Mouse (Mus musculus): ENCODE results near the gene Elfn2. TPM values are rescaled to one million over a fixed set of nuclear protein-coding genes. Genes with fewer than 3 reads are reported as not detected.

The Elfn2 gene
- polyA plus RNA-seq, 1 experiment: 0.01 TPM

GRCm38 (mm10) chr15:78698491-78699135, 20.0 kb downstream of the Elfn2 start:
- Histone ChIP-seq H3K9me3 (ENCODE audit: control insufficient read depth, low read length) (no peaks in the 10 kb centered on the region), H3K27me3 (ENCODE audit: control insufficient read depth) (no peaks in the 10 kb centered on the region), H3K4me3 (replicated peaks) (no peak overlapping the region), H3K36me3 (ENCODE audit: control insufficient read depth) (no peaks in the 10 kb centered on the region), H3K4me1 (ENCODE audit: control insufficient read depth) (no peaks in the 10 kb centered on the region)
- TF ChIP-seq TAL1 (IDR thresholded peaks at IDR 0.05; ENCODE audit: low read length) (no peak), GATA1 (IDR thresholded peaks at IDR 0.05; ENCODE audit: low read length) (no peak)

DNA sequence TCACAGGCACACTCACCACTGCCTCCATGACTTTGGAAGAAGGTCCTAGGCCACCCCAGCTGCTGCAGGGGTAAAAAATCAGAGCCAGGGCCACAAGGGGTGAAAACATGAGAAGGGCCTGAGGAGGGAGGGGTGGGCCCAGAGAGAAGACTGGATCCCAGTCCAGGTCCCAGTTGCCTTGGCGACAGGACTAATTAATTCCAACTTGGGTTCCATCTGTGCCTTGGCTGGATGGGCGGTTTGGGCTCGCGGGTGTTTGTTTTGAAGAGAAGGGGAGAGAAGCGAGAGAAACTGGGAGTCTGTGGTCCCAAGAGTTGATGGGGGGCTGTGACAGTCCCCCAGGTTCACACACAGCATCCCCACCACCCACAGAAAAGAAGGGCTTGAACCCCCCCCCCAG, 20.5 kb downstream of the Elfn2 start:
- no peaks in the 10 kb centered on the region for H3K36me3 ChIP-seq (ENCODE audit: control insufficient read depth)
- no peaks in the 10 kb centered on the region for H3K27me3 ChIP-seq (ENCODE audit: control insufficient read depth)
- H3K4me3 ChIP-seq (replicated peaks): no peak overlapping the region
- TF ChIP-seq TAL1 (IDR thresholded peaks at IDR 0.05; ENCODE audit: low read length): no peak
- TF ChIP-seq GATA1 (IDR thresholded peaks at IDR 0.05; ENCODE audit: low read length): no peak
- no peaks in the 10 kb centered on the region for H3K9me3 ChIP-seq (ENCODE audit: control insufficient read depth, low read length)
- H3K4me1 ChIP-seq (ENCODE audit: control insufficient read depth): no peaks in the 10 kb centered on the region

- TF ChIP-seq TAL1 (IDR thresholded peaks at IDR 0.05; ENCODE audit: low read length): no peak
- TF ChIP-seq GATA1 (IDR thresholded peaks at IDR 0.05; ENCODE audit: low read length): no peak
- Histone ChIP-seq H3K4me1 (ENCODE audit: control insufficient read depth) (no peaks in the 10 kb centered on the region), H3K36me3 (ENCODE audit: control insufficient read depth) (no peaks in the 10 kb centered on the region), H3K27me3 (ENCODE audit: control insufficient read depth) (no peaks in the 10 kb centered on the region), H3K4me3 (replicated peaks) (no peak overlapping the region), H3K9me3 (ENCODE audit: control insufficient read depth, low read length) (no peaks in the 10 kb centered on the region)
Measured at GRCm38 (mm10) chr15:78695745-78696144, 22.8 kb downstream of the Elfn2 start.

DNA sequence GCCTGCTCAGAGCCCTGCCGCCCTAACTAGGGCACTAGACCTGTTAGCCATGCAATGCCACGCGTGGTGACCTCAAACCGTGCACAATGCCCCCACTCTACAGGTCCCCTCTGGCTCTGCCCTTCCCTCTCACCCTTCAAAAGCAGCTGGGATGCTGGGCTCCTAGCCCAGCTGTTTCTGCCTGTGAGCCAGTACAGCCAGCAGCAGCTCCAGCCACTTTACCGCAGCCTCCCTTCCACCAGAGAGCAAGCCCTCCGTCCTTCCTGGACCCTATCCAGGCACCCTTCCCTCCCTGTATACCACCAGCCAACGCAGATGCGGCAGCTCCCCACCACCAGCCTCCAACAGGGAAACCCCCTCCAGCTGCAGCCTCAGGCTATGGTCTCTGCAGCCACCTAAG, 26.1 kb downstream of the Elfn2 start:
- no peaks in the 10 kb centered on the region for H3K4me1 ChIP-seq (ENCODE audit: control insufficient read depth)
- no peaks in the 10 kb centered on the region for H3K27me3 ChIP-seq (ENCODE audit: control insufficient read depth)
- no peak for TF ChIP-seq TAL1 (IDR thresholded peaks at IDR 0.05; ENCODE audit: low read length)
- TF ChIP-seq GATA1 (IDR thresholded peaks at IDR 0.05; ENCODE audit: low read length): no peak
- H3K9me3 ChIP-seq (ENCODE audit: control insufficient read depth, low read length): no peaks in the 10 kb centered on the region
- no peaks in the 10 kb centered on the region for H3K36me3 ChIP-seq (ENCODE audit: control insufficient read depth)
- H3K4me3 ChIP-seq (replicated peaks): no peak overlapping the region

DNA sequence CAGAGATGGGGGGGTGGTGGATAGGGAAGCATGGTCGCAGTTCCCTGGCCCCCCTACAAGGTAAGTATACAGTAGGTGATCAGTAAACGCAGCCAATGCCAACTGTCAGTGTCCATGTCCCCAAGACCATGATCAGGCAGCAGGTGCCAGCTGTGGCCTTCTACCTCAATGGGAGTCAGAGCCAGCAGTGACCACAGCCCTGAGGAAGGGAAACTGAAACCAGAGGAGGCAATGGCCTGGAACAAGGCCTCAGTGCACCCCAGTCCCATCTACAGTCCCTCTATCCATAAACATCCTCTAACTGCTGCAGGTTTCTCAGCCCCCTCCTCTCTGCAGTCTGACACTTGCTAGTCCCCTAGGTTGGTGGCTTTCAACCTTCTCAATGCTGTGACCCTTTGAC, 27.9 kb downstream of the Elfn2 start:
- no peaks in the 10 kb centered on the region for H3K27me3 ChIP-seq (ENCODE audit: control insufficient read depth)
- TF ChIP-seq TAL1 (IDR thresholded peaks at IDR 0.05; ENCODE audit: low read length) (no peak), GATA1 (IDR thresholded peaks at IDR 0.05; ENCODE audit: low read length) (no peak)

DNA sequence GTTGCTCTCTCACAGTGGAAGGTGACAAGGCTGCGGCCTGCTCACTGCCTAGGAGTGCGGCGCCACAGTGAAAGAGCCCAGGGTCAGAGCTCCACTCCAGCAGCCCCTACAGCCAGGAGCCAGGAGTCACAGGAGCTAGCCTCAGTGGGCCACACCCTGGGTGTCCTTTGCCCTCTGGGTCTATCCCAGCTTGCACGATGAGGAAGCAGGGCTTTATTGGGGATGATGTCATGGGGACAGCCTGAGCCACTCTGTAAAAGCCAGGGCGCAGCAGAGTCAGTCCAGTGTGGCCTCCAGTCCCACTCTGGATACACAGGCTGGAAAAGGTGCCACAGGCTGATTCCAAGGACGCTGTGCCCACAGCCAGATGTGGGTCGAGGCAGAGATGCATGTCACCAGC, 31.7 kb downstream of the Elfn2 start:
- Histone ChIP-seq H3K9me3 (ENCODE audit: control insufficient read depth, low read length) (no peaks in the 10 kb centered on the region), H3K36me3 (ENCODE audit: control insufficient read depth) (no peaks in the 10 kb centered on the region), H3K4me3 (replicated peaks) (no peak overlapping the region), H3K4me1 (ENCODE audit: control insufficient read depth) (no peaks in the 10 kb centered on the region), H3K27me3 (ENCODE audit: control insufficient read depth) (peaks cover 8% of the 10 kb centered on the region; the same call in 1 of the 2 replicates)
- TF ChIP-seq GATA1 (IDR thresholded peaks at IDR 0.05; ENCODE audit: low read length): no peak
- no peak for TF ChIP-seq TAL1 (IDR thresholded peaks at IDR 0.05; ENCODE audit: low read length)

More for the DNA sequence above, 27.9 kb downstream of the Elfn2 start:
- H3K36me3 ChIP-seq (ENCODE audit: control insufficient read depth): no peaks in the 10 kb centered on the region
- no peak overlapping the region for H3K4me3 ChIP-seq (replicated peaks)
- no peaks in the 10 kb centered on the region for H3K4me1 ChIP-seq (ENCODE audit: control insufficient read depth)
- no peaks in the 10 kb centered on the region for H3K9me3 ChIP-seq (ENCODE audit: control insufficient read depth, low read length)

DNA sequence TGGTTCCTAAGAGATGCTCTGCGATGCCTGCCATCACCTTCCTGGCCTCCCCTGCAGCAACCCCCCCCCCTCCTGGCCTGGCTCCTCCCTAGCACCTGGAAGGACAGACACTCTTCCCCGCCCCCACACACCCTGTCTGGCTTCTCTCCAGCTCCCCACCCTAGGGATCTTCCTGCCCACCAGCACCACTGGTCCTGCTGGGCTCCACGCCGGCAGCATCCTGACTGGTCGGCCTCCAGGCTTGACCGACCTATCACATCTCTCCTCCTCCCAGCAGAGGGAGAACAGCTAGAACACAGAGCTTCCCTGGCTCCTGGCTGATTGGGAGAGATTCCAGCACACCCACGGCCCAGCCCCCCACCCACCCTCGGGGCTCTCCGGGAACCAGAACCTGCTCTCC, 34.5 kb downstream of the Elfn2 start:
- Histone ChIP-seq H3K27me3 (ENCODE audit: control insufficient read depth) (peaks cover 8% of the 10 kb centered on the region; the same call in 1 of the 2 replicates), H3K4me3 (replicated peaks) (no peak overlapping the region), H3K9me3 (ENCODE audit: control insufficient read depth, low read length) (no peaks in the 10 kb centered on the region), H3K36me3 (ENCODE audit: control insufficient read depth) (no peaks in the 10 kb centered on the region), H3K4me1 (ENCODE audit: control insufficient read depth) (no peaks in the 10 kb centered on the region)
- TF ChIP-seq TAL1 (IDR thresholded peaks at IDR 0.05; ENCODE audit: low read length) (no peak), GATA1 (IDR thresholded peaks at IDR 0.05; ENCODE audit: low read length) (no peak)

- H3K27me3 ChIP-seq (ENCODE audit: control insufficient read depth): peaks cover 8% of the 10 kb centered on the region; the same call in 1 of the 2 replicates
- no peaks in the 10 kb centered on the region for H3K4me1 ChIP-seq (ENCODE audit: control insufficient read depth)
- no peaks in the 10 kb centered on the region for H3K36me3 ChIP-seq (ENCODE audit: control insufficient read depth)
- TF ChIP-seq GATA1 (IDR thresholded peaks at IDR 0.05; ENCODE audit: low read length) (no peak), TAL1 (IDR thresholded peaks at IDR 0.05; ENCODE audit: low read length) (no peak)
- no peaks in the 10 kb centered on the region for H3K9me3 ChIP-seq (ENCODE audit: control insufficient read depth, low read length)
- H3K4me3 ChIP-seq (replicated peaks): no peak overlapping the region
Measured at GRCm38 (mm10) chr15:78683474-78683873, 35.1 kb downstream of the Elfn2 start.

GRCm38 (mm10) chr15:78681781-78682180, 36.8 kb downstream of the Elfn2 start:
- H3K27me3 ChIP-seq (ENCODE audit: control insufficient read depth): peaks cover 8% of the 10 kb centered on the region; the same call in 1 of the 2 replicates
- H3K4me1 ChIP-seq (ENCODE audit: control insufficient read depth): no peaks in the 10 kb centered on the region
- no peaks in the 10 kb centered on the region for H3K9me3 ChIP-seq (ENCODE audit: control insufficient read depth, low read length)
- TF ChIP-seq GATA1 (IDR thresholded peaks at IDR 0.05; ENCODE audit: low read length) (no peak), TAL1 (IDR thresholded peaks at IDR 0.05; ENCODE audit: low read length) (no peak)
- H3K4me3 ChIP-seq (replicated peaks): no peak overlapping the region
- no peaks in the 10 kb centered on the region for H3K36me3 ChIP-seq (ENCODE audit: control insufficient read depth)

GRCm38 (mm10) chr15:78681301-78681700, 37.3 kb downstream of the Elfn2 start:
- H3K9me3 ChIP-seq (ENCODE audit: control insufficient read depth, low read length): no peaks in the 10 kb centered on the region
- peaks cover 8% of the 10 kb centered on the region; the same call in 1 of the 2 replicates for H3K27me3 ChIP-seq (ENCODE audit: control insufficient read depth)
- no peaks in the 10 kb centered on the region for H3K36me3 ChIP-seq (ENCODE audit: control insufficient read depth)
- no peak for TF ChIP-seq TAL1 (IDR thresholded peaks at IDR 0.05; ENCODE audit: low read length)
- no peak for TF ChIP-seq GATA1 (IDR thresholded peaks at IDR 0.05; ENCODE audit: low read length)
- no peak overlapping the region for H3K4me3 ChIP-seq (replicated peaks)
- no peaks in the 10 kb centered on the region for H3K4me1 ChIP-seq (ENCODE audit: control insufficient read depth)

All from erythroblast, embryonic 14.5 days (primary cell).